Mouse (Mus musculus) midbrain, postnatal 0 days (tissue): Measurements from ENCODE around the gene Trappc2l. TPM values are rescaled to one million over a fixed set of nuclear protein-coding genes. Genes with fewer than 3 reads are reported as not detected.

Source experiments
- ATAC-seq: fragments of 200-750 bp; cut with Nextera tagmentation; 2 replicates; pipeline ENCODE4 v1.8.0; 2017; ENCODE audit warnings: moderate number of reproducible peaks, mild to moderate bottlenecking, moderate TSS enrichment, moderate library complexity; ENCODE audit not compliant: low FRiP score
- DNase-seq: peaks from one replicate; pipeline ENCODE4 v3.0.0-alpha.2; 2015; ENCODE audit warnings: low spot score
- H3K27ac ChIP-seq: fragments of 300-500 bp; sonication (generic); 2 replicates; pipeline ENCODE4 v1.5.1; 2014; ENCODE audit warnings: low read depth, mild to moderate bottlenecking, low read length, mixed read lengths
- H3K27me3 ChIP-seq: fragments of 300-500 bp; sonication (generic); 2 replicates; pipeline ENCODE4 v1.6.1; 2014; ENCODE audit warnings: low read length, control low read depth, mixed read lengths; ENCODE audit not compliant: insufficient read depth
- H3K36me3 ChIP-seq: fragments of 300-500 bp; sonication (generic); 2 replicates; pipeline ENCODE4 v1.6.1; 2014; ENCODE audit warnings: low read length, control low read depth, mixed read lengths; ENCODE audit not compliant: insufficient read depth
- H3K4me1 ChIP-seq: fragments of 300-500 bp; sonication (generic); 2 replicates; pipeline ENCODE4 v1.6.1; 2014; ENCODE audit warnings: mild to moderate bottlenecking, control low read depth, antibody characterized with exemption, low read length, mixed read lengths; ENCODE audit not compliant: insufficient read depth
- H3K4me2 ChIP-seq: fragments of 300-500 bp; sonication (generic); 2 replicates; pipeline ENCODE4 v1.6.1; 2014; ENCODE audit warnings: low read depth, mild to moderate bottlenecking, low read length, mixed read lengths; ENCODE audit not compliant: poor library complexity, severe bottlenecking
- H3K4me3 ChIP-seq: fragments of 300-500 bp; sonication (generic); 2 replicates; pipeline ENCODE4 v1.5.1; 2014; ENCODE audit warnings: low read depth, mild to moderate bottlenecking, low read length, moderate library complexity
- H3K9ac ChIP-seq: fragments of 300-500 bp; sonication (generic); replicated peaks from 2 replicates; pipeline ENCODE4 v1.6.1; 2014; ENCODE audit warnings: mild to moderate bottlenecking, low read length, moderate library complexity, mixed read lengths; ENCODE audit not compliant: poor library complexity, severe bottlenecking
- H3K9me3 ChIP-seq: fragments of 300-500 bp; sonication (generic); 2 replicates; pipeline ENCODE4 v1.6.1; 2016; ENCODE audit warnings: low read length, control low read depth
- CTCF ChIP-seq: IDR thresholded peaks from 2 replicates; pipeline ENCODE4 v1.5.1; 2016; ENCODE audit warnings: antibody characterized with exemption, mild to moderate bottlenecking
- WGBS: fragments of 180-500 bp; shearing (Covaris S2); extraction: QIAGEN DNeasy Blood & Tissue Kit; methylation state at CpG from one replicate; pipeline ENCODE4 v1.1.7; 2014; 5-methylcytosine and 5-hydroxymethylcytosine counted together
- polyA plus RNA-seq: library from polyadenylated mRNA; unstranded; fragments of >200 nt; fragmentation: Nextera tagmentation; extraction: Ambion mirVana; gene quantifications from 2 replicates; pipeline ENCODE4 v1.2.1, GENCODE M21; 2015
- total RNA-seq: library from RNA; depleted of rRNA; stranded (reverse); fragments of >200 nt; gene quantifications from 2 replicates; pipeline ENCODE4 v1.2.3, GENCODE M21; 2014

Gene Trappc2l
- total and polyA plus RNA-seq, 2 experiments from 2014 or later, result 14.1 to 138 TPM

DNA sequence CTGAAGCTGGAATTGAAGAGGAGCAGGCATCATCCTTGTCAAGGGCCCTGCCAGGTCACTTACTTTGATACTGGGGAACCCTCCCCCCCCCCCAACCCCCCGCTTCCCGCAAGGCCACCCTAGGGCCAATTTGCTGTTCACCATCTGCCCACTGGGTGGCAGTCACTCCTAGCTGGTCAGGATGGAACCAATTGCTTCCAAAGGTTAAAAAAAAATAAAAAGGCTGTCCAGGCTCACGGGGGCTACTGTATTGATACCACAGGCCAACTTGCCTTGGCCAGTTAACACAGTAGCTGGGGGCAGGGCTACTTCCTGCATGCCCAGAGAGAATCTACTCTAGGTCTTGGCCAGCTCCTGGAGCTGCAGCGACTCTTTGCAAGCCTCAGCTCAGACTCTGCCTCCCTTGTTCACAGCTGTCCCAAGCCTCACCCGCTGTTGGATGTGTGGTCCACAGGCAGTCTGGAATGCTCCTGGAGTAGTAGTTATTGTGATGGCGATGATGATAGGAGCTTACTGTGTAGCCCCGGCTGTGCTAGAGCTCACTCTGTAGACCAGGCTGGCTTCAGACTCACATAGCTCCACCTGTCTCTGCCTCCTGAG, 6.6 kb downstream of the Trappc2l start:
- WGBS, result 37% methylated on average over 5 of the region's 7 CpGs
- no peaks in the 10 kb centered on the region for H3K4me1 ChIP-seq
- DNase-seq, result peak; percentile 84
- H3K4me3 ChIP-seq, result no peak overlapping the region
- H3K36me3 ChIP-seq, result peaks cover 8% of the 10 kb centered on the region; the same call in 1 of the 2 replicates
- H3K4me2 ChIP-seq, result no peak overlapping the region
- no peak overlapping the region for H3K27ac ChIP-seq
- H3K27me3 ChIP-seq, result no peaks in the 10 kb centered on the region
- H3K9ac ChIP-seq, result no peak overlapping the region
- peak; percentile 77 for TF ChIP-seq CTCF
- no peaks in the 10 kb centered on the region for H3K9me3 ChIP-seq
- ATAC-seq, result no peak

DNA sequence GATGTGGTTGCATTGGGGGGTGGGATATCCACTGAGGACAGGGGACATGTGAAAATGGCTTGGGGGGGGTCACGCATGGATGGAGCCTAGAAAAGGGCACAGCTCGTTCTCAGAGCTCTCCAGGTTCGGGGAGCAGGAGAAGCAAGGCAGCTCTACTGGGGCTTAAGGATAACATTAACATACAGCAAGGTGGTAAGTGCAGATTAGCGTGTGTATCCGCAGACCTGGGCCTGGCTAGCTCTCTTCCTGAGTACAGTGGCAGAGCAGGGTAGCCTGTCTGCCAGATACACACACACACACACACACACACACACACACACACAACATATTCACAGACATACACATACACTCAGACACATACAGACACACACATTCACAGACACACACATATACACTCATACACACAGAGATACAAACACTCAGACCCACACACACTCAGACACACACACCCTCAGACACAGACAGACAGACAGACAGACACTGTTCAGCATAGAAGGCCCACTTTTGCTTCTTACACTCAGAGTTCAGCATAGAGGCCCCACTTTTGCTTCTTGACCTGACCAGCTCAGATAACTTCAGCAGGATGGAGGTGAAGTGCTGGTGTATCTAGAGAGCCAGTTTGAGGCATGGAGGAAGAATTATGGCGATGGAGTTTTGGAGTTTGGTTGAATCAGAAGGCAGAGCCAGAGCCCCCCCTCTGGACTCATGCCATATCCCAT, 7.4 kb downstream of the Trappc2l start:
- peaks cover 5% of the 10 kb centered on the region; the same call in 1 of the 2 replicates for H3K36me3 ChIP-seq
- H3K4me2 ChIP-seq, result no peak overlapping the region
- DNase-seq (no peak), ATAC-seq (no peak)
- no peak overlapping the region for H3K27ac ChIP-seq
- H3K27me3 ChIP-seq, result no peaks in the 10 kb centered on the region
- H3K4me1 ChIP-seq, result no peaks in the 10 kb centered on the region
- no peak overlapping the region for H3K9ac ChIP-seq
- WGBS, result 66% methylated on average over 6 of the region's 6 CpGs
- no peak overlapping the region for H3K4me3 ChIP-seq
- H3K9me3 ChIP-seq, result no peaks in the 10 kb centered on the region
- no peak for TF ChIP-seq CTCF

DNA sequence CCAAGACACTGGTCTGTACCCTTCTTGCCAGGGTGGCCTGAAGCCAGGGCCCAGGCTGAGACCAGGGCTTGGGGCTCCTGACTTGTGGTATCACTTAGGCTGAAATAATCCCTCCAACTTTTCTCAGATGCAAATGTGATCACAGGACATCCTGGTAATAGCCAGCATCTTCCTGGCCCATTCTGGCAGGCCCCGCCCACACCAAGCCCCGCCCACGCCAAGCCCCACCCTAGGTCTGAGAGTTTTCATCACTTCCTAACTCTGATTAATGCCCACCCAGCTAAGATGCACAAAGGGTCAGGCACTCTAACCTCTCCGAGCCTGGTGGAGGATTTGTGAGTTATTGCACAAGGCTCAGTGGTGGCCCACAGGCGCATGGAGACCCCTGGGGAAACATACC, 9.0 kb downstream of the Trappc2l start:
- WGBS, result 53% methylated on average over 5 of the region's 5 CpGs
- Histone ChIP-seq H3K9me3 (no peaks in the 10 kb centered on the region), H3K27ac (no peak overlapping the region), H3K4me3 (no peak overlapping the region), H3K4me1 (no peaks in the 10 kb centered on the region), H3K36me3 (no peaks in the 10 kb centered on the region; the same call in 1 of the 2 replicates), H3K4me2 (no peak overlapping the region), H3K27me3 (no peaks in the 10 kb centered on the region), H3K9ac (no peak overlapping the region)
- TF ChIP-seq CTCF, result no peak
- DNase-seq (no peak), ATAC-seq (no peak)

GRCm38 (mm10) chr8:122622727-122623126, 11.3 kb downstream of the Trappc2l start, which contains the start of gene Pabpn1l:
Gene Pabpn1l (minus strand): TSS chr8:122622739.
- no peak within 1 kb of the TSS for H3K27ac ChIP-seq
- no peaks in the 10 kb centered on the region for H3K4me1 ChIP-seq
- ATAC-seq, result no peak
- TF ChIP-seq CTCF, result no peak
- no peaks in the 10 kb centered on the region for H3K36me3 ChIP-seq
- H3K27me3 ChIP-seq, result no peaks in the 10 kb centered on the region
- no peak within 1 kb of the TSS for H3K4me3 ChIP-seq
- 59% methylated on average over 6 of the region's 6 CpGs for WGBS
- H3K4me2 ChIP-seq, result no peak within 1 kb of the TSS
- no peak for DNase-seq
- H3K9me3 ChIP-seq, result no peaks in the 10 kb centered on the region
- H3K9ac ChIP-seq, result no peak within 1 kb of the TSS

DNA sequence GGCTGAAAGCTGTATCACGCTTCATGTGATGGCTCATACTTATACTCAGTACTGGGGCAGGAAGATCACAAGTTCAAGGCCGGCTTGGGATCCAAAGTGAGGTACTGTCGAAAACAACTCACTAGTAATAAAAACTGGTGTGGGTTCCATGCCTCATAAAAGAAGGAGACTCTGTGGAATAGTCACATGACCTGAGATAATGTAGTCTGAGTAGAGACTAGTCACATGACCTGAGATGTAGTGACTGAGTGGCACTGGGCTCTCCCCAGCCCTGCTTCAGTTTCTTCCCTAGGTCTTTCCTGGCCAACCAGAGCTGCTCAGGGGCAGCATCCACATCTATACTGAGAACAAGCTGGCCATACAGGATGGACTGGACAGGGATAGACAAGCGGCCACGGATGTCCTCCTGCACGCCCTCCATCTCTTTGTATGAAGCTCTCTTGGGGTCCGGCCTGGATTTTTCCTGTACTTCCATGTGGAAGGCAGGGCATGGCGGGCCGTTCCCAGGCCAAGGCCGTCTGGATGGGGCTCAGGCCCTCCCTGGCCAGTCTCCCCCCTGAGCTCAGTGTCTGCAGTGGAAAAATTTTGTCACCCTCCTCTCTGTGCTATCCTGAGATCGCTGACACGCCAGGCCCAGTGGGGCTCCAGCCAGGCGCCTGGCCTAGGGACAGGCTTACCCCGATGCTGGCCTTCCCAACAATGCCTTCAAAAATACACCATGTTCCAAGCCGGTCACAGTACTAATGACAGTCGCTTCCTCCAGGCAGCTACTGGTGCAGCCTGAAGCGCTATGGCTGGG, 12.6 kb downstream of the Trappc2l start:
- 86% methylated on average over 17 of the region's 17 CpGs for WGBS
- DNase-seq, result no peak
- Histone ChIP-seq H3K36me3 (peaks cover 3% of the 10 kb centered on the region; the same call in 1 of the 2 replicates), H3K9ac (no peak overlapping the region), H3K27me3 (no peaks in the 10 kb centered on the region), H3K4me2 (no peak overlapping the region), H3K9me3 (no peaks in the 10 kb centered on the region), H3K4me3 (no peak overlapping the region), H3K27ac (no peak overlapping the region), H3K4me1 (no peaks in the 10 kb centered on the region)
- no peak for TF ChIP-seq CTCF
- no peak for ATAC-seq
